Mouse (Mus musculus): ENCODE results near the gene Agtr2. TPM values are rescaled to one million over a fixed set of nuclear protein-coding genes. Genes with fewer than 3 reads are reported as not detected.
"Not testable (repeated sequence)": the region's sequence is repeated elsewhere in the genome, so short reads cannot be mapped to it uniquely, and the experiment has no call there.

Gene Agtr2
- total RNA-seq (2022), result not detected

GRCm38 (mm10) chrX:21484414-21484813 is at the start of gene Agtr2:
TSS of gene Agtr2 (plus strand) at chrX:21484544.
- no peak for DNase-seq (ENCODE audit: low spot score)

- no peak for DNase-seq (ENCODE audit: low spot score)
Measured at GRCm38 (mm10) chrX:21452519-21452918, 31.8 kb upstream of the Agtr2 start.

- no peak for DNase-seq (ENCODE audit: low spot score)
Measured at GRCm38 (mm10) chrX:21488111-21488510, 3.8 kb downstream of the Agtr2 start.

- no peak for DNase-seq (ENCODE audit: low spot score)
Measured at GRCm38 (mm10) chrX:21500242-21500641, 15.9 kb downstream of the Agtr2 start.

- DNase-seq (ENCODE audit: low spot score), result not testable (repeated sequence)
Measured at GRCm38 (mm10) chrX:21507333-21507732, 23.0 kb downstream of the Agtr2 start.

- no peak for DNase-seq (ENCODE audit: low spot score)
Measured at GRCm38 (mm10) chrX:21522590-21522989, 38.2 kb downstream of the Agtr2 start.

Other genes starting within 250 kb of the Agtr2 start
- under 1 TPM; 0.11 to 0.34 (median 0.23) TPM for gene Slc6a14, start 230.4 kb downstream of the Agtr2 start, total RNA-seq (2022)